Mouse (Mus musculus) megakaryocyte progenitor cell, adult 5-6 weeks (primary cell): Measurements from ENCODE around the gene Dusp1. TPM values are rescaled to one million over a fixed set of nuclear protein-coding genes. Genes with fewer than 3 reads are reported as not detected.

Experiments
- ATAC-seq: replicated peaks from 2 replicates; pipeline ENCODE4 v1.8.0; 2016; ENCODE audit warnings: mild to moderate bottlenecking, moderate TSS enrichment, inconsistent platforms; ENCODE audit not compliant: poor library complexity
- total RNA-seq, 2 experiments: library from RNA; stranded (forward) in 1 of 2; stranded (reverse) in 1 of 2; fragments of 157-497, 149-512 nt in 1 of 2; fragments of 200-1000 nt in 1 of 2; gene quantifications; 2 replicates each; pipeline versions ENCODE4 v1.2.3 to v1.2.4; 2015 to 2017

The Dusp1 gene
- total RNA-seq (2015) (89.7 and 162 TPM in 2 replicates), total RNA-seq (2017) (16.1 and 29.6 TPM in 2 replicates)

GRCm38 (mm10) chr17:26561651-26562181, at the start of gene Dusp1:
Gene Dusp1, minus strand, starts transcription at chr17:26562128.
- ATAC-seq, result no peak

DNA sequence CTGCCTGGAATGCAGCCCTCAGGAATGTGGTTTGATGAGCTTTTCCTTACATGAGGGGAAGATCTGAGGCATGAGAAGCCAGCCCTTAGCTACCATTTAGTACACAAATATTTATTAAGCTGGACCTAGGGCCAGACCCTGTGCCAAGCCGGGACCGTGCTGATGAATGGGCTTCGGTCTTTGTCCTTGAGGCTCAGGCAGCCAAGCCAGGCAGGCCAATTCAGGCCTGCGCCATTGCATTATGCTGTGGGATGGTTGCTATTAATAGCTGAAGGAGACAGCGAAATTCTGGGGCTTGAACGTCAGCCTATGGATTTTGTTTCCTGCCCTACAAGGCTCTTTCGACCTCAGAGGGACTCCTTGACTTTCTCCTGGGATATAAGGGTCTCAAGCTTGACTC, 49.4 kb upstream of the Dusp1 start:
- no peak for ATAC-seq

DNA sequence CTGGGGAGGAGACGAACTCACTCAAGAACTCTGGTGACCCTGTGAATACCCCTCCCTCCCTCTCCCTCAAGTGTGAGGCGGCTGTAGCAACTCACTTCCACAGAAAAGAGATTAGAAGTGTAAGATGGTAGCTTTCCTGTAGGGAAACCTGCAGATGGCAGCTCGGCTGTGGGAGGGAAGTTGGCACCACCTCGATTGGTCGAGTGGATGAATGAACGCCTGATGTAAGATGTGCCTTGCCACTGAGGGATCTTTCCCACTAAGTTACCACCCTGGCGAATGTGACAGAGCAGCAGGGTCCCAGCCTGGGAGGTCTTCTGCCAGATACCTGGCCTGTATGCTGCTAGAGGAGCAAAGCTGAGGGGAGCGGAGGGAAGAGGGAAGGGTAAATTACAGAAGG, 47.9 kb upstream of the Dusp1 start:
- ATAC-seq, result no peak

DNA sequence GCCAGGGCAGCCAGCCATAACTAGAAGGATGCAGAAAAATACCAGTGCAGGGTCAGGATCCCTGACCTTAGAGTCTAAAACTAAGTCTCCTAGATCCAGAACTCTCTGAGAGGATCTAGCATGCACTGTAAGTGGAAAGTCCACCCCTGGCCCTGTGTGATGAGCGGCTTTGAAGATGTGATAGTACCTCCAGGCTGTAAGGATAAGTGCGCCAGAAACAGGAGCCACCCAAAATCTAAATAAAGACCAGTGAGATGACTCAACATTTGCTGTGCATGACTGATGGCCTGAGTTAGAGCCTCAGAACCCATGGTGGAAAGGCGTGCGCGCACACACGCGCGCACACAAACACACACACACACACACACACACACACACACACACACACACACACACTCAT, 46.9 kb upstream of the Dusp1 start:
- ATAC-seq, result no peak

DNA sequence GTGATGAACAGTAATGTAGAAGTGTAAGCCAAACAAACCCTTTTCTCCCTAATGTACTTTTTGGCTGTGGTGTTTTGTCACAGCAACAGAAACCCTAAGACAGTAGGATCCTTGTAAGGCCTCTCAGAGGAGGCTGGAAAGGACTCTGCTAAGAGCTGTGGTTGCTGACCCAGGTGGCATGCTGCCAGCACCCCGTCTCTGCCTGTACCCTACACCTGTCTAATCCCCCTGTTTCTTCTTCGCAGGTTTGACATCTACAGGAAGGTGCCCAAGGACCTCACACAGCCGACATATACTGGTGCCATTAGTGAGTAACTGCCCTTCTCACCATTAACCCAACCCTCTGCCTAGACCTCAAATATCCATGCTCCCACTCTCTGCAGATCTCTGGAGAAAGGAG, 46.4 kb upstream of the Dusp1 start:
- ATAC-seq, result no peak

GRCm38 (mm10) chr17:26606516-26606915, 44.6 kb upstream of the Dusp1 start:
- no peak for ATAC-seq

GRCm38 (mm10) chr17:26605636-26606035, 43.7 kb upstream of the Dusp1 start:
- ATAC-seq, result peak; percentile 54

DNA sequence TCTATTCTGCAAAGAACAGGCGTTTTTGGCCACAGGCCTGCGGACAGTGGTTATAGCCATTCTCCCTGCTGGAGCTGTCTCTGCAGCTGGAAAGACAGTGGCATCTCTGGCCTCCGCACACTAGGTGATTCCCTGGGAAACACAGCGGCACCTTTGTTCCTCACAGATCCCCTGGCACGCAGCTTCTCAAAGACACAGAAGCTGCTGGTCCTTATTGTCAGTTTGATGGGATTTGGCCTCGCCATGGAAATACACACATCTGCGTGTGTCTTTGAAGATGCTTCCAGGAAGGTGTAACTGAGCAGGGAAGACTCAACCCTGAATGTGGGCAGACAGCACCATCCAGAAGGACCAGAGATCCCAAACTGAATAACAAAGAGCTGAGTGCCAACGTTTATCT, 41.4 kb upstream of the Dusp1 start:
- no peak for ATAC-seq

DNA sequence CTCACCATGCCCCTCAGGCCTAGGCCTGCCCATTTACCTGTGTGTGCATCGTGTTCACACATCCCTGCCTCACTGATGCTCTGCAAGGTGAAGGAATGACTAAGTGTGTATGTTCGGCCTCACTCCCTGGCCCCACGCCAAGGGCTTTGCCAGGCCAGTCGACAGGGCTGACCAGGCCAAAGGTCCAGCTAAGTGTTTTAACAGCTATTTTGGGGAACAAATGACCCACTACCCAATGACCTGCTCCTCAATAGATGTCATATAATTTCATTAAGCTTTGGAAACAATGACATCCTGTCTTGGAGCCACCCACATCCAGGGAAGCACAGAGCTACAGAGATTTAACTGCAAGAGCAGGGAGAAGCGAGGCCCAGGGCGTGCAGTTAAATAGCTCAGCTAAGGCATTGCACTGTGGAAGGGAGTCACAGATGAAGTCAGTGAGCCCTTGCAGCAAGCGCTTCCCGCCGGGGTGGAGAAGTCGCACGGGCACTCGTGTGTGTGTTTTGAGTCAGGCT, 40.5 kb upstream of the Dusp1 start:
- no peak for ATAC-seq

GRCm38 (mm10) chr17:26601926-26602325, 40.0 kb upstream of the Dusp1 start:
- no peak for ATAC-seq

DNA sequence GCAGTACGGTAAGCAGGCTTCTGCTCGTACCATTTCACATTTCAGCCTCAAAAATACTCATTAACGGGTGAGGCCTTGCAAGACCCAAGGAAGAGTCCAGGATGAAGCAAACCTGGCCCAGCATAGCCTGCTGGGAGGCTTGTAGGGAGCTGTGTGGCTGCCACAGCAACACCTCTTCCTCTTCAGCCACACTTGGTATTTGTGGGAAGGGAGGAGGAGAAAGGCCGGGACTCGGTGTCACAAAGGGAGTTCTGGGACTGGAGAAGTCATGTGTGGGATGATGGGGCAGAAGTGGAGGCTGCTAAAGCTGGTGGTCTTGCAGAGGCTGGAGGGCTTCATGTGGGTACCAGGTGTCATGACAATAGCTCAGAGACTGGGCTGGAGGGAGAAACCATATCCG, 39.6 kb upstream of the Dusp1 start:
- ATAC-seq, result no peak

GRCm38 (mm10) chr17:26600913-26601447, 39.1 kb upstream of the Dusp1 start:
- ATAC-seq, result peak; percentile 76

- ATAC-seq, result no peak
Observed at GRCm38 (mm10) chr17:26598845-26599244, 36.9 kb upstream of the Dusp1 start.

DNA sequence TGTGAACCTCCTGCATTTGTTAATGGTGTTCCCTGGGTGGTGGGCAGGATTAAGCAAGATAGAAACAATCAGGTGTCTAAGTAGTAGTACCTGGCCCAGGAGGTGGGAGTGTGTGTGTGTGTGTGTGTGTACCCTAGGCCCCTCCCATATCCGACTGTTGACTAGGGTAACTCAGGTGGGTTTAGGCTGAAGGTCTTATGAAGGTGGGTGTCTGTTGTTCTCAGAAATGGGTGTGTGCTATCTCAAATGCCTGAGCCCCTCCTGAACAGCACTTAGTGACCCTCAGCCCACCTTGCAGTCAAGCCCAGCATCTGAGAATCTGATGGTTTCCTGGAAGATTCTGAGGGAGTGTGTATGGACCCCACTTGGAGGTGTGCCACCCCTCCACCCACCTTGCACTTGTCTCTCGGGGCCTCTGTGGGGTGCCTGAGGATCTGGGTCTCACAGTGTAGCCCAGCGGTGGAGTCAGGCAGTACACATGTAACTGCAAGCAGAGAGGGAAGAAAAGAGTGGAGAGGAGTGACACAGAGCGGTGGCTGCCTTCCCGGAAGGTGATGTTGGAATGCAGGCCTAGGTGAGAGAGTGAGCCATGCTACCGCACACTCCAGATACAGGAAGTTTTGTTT, 35.0 kb upstream of the Dusp1 start:
- no peak for ATAC-seq

GRCm38 (mm10) chr17:26596168-26596658, 34.3 kb upstream of the Dusp1 start:
- ATAC-seq, result no peak

GRCm38 (mm10) chr17:26595448-26596167, 33.7 kb upstream of the Dusp1 start:
- peak; percentile 29 for ATAC-seq

DNA sequence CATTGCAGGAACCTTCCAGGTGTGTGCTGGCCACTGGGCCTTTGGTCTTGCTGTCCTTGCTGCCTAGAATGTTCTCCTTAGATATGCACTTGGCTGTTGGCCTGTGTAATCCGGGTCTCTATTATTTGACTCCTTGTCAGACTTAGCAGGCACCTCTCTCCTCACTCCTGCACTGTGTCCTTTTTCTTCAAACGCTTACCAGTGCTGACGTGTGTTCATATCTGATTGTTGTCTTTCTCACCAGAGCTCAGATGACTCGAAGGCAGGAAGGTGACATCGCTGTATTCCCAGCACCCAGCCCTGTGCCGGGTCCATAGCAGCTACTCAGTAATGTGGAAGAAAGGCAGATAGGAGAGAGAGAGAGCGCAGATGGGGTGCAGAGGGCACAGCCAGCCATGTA, 33.0 kb upstream of the Dusp1 start:
- ATAC-seq, result 0 out of 2 replicates have a peak, but pooled peaks have one; percentile 26

DNA sequence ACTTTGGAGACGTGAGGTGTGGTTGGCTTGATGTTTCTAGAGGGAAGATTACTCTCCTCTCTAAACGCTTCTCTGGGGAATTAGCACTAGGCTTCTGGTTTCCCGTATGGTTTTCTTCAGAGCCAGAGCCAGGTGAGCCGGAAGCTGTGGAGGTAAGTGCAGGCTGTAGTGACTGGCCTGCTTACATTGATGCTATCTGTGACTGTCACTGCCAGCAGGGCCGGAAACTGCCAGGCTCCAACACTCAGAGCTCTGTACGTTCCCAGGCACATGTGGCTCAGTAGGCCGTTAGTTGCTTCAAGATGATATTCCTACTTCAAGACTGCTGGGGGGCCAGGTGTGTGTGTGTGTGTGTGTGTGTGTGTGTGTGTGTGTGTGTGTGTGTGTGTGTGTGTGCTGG, 32.2 kb upstream of the Dusp1 start:
- no peak for ATAC-seq

DNA sequence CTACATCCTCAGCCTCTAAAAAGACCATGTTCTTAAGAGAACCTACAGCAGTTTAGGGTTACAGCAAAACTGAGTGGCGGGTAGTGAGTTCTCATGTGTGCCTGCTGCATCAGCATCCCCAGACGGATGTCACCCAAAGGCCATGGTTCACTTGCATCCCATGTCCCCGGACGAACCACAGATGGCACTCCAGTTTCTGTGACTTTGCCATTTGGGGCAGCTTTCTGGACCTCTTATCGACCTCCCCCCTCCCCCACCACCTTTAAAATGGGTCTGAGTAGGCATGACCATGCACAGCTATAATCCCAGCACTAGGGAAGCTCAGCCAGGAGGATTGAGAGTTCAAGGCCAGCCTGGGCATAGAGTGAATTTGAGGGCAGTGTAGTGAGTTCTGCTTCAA, 31.3 kb upstream of the Dusp1 start:
- no peak for ATAC-seq

DNA sequence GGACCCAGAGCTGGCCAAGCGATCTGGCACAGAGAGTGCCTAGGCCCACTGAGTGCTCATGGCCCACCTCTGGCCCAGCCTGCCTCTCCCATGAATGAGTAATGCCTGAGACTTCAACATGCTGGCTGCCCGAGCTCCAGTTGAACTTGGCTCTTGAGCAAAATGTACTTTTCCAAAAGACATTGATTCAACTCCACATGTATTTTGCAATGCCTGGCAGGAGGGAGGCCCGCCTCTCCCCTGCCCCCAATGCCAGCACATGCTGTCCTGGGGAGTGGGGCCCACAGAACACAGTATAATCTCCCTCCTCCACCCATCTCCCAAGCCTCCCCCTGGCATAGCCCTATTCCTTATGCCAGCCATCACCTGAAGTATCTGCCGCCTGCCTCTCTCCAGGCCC, 30.6 kb upstream of the Dusp1 start:
- ATAC-seq, result no peak

GRCm38 (mm10) chr17:26587961-26588487, 26.1 kb upstream of the Dusp1 start:
- ATAC-seq, result no peak
